Mouse (Mus musculus): ENCODE data around the gene Madcam1.

The Madcam1 gene

DNA sequence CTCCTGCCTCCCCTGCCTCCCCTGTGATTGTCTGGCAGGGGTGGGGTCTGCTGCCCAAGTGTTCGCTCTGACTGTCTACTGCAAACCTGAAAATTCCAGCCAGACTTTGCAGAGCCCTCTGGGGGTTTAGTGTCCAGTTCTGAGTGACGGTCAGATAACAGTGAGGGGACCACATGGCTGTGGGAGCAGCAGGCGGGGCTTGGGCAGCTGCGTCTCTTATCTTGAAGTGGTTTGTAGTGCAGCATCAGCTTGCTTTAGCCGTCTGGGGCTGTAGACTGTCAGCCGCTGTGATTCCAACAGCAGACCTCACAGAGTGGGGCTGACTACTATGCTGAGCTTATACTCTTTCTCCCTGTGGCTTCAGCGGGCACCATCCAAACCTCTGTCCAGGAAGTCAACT, 44.9 kb downstream of the Madcam1 start:
- CTCF ChIA-PET = no interaction called here

DNA sequence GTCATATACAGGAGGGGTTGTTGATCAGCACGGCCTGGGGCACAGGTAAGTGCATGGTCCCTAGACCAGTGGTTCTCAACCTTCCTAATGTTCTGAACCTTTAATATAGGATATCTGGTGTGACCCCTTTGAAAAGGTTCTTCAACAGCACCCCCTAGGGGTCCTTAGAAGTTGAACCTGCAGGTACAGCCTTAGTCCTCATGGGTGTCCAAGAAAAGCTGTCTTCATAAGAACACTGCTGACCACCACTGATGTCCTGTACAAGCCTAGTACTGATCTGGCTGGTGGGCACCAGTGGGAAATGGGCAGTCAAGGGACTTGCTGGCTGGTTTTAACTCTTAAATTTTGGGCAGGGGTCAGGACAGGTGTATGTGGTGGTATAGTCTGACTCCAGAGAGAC, 47.7 kb downstream of the Madcam1 start:
- CTCF ChIA-PET = interaction anchor here (0.6 kb wide), 4 partner anchors 14 to 134 kb away, joined by 4 to 6 read pairs (median 4); no protein-coding TSS in a partner anchor

DNA sequence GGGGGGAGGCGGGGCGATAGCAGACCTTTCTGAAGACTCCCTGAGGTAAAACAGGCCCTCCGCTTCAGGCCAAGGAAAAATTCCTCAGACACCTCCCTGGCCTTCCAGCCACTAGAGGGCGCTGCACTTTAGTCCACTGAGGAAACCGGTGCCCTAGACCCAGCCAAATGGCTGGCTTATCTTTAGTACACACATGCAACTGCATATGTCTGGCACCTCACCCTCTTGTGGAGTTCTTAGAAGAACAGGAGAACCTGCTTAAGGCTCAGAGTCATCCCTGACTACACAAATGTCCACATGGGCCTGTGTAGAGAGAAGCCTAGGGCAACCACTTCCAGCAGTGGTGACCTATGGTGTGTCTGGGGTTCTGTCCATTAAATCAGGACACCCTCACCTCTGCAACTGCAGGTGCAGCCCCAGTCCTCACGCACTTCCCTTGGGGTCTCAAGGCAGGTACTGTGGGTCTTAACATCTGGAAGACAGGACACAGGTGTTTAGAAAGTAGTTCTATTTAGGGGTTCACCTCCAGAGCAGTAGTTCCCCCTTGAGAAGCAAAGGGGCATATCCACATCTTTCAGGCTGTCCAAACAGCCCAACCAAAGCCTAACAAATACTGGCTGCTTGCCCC, 48.3 kb downstream of the Madcam1 start:
- CTCF ChIA-PET = interaction anchor here (0.6 kb wide), 4 partner anchors 15 to 134 kb away, joined by 4 to 6 read pairs (median 4); no protein-coding TSS in a partner anchor

DNA sequence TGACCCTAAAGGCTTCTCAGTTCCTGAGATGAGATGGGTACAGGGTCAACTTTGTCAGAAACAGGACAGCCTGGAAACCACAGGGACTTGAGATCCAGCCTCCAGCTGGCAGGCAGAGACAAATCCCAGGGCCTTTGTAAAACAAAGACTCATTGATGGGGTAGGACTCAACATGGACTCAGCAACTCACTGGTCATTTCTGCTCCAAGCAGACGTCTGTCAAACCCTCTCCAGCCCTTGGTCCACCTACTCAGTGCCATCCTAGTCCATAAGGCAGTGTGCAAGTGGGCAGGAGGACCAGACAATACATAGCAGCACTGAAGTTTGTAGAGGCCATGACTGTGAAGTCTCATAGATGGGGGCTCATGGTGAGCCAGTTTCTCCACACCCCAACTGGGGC, 48.8 kb downstream of the Madcam1 start:
- CTCF ChIA-PET = no interaction called here

DNA sequence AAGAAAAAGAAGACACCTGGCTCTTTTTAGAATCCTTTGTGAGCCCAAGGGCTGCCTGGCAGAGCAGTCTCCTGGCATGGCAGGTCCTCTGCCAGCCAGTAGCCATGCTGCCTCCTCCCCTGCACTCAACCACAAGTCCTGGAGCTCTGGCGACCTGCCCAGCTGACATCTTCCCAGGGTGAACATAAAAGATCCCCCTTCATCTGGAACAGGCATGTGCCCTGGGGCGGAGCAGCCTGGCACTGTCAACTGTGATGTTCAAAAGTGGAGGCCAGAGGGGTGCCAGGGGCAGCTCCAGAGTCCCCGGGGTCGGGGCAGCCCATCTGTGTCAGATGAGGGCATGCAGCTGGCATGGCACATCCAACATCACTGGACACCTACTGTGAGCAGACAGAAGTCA, 50.6 kb downstream of the Madcam1 start:
- CTCF ChIA-PET = interaction anchor here (1.1 kb wide), 1 partner anchor 10 kb away, joined by 3 read pairs; no protein-coding TSS in a partner anchor

DNA sequence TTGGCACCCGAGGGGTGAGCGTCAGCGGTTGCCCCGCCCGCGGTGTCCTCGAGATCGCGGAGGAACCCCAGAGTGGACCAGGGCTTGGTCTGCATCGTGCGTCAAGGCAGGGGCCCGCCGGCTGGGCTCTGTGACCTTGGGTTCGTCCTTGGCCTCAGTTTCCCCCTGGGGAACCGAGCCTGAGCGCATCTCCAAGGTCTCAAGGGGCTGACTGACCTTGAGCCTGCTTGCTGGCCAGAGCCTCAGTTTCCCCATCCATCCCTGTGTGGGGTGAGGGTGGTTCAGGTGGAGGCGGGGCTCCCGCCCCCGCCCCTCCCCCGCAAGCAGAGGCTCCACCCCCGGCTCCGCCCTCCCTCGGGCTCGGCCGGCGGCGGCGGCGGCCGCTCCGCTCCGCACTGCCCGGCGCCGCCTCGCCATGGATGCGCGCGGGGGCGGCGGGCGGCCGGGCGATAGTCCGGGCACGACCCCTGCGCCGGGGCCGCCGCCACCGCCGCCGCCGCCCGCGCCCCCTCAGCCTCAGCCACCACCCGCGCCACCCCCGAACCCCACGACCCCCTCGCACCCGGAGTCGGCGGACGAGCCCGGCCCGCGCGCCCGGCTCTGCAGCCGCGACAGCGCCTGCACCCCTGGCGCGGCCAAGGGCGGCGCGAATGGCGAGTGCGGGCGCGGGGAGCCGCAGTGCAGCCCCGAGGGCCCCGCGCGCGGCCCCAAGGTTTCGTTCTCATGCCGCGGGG, 52.1 kb downstream of the Madcam1 start, which contains the start of gene Hcn2:
Gene Hcn2 (plus strand): TSS at position 381 of the 734 bp plus-strand sequence.
- CTCF ChIA-PET = no interaction called here

DNA sequence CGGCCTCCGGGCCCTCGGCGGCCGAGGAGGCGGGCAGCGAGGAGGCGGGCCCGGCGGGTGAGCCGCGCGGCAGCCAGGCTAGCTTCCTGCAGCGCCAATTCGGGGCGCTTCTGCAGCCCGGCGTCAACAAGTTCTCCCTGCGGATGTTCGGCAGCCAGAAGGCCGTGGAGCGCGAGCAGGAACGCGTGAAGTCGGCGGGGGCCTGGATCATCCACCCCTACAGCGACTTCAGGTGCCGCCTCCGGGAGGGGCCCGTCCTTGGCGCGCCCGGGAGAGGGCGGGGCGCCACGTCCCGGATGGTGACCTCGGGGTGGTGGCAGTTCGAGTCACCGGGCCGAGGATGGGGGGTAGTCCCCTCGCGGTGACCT, 52.6 kb downstream of the Madcam1 start:
- CTCF ChIA-PET = no interaction called here

DNA sequence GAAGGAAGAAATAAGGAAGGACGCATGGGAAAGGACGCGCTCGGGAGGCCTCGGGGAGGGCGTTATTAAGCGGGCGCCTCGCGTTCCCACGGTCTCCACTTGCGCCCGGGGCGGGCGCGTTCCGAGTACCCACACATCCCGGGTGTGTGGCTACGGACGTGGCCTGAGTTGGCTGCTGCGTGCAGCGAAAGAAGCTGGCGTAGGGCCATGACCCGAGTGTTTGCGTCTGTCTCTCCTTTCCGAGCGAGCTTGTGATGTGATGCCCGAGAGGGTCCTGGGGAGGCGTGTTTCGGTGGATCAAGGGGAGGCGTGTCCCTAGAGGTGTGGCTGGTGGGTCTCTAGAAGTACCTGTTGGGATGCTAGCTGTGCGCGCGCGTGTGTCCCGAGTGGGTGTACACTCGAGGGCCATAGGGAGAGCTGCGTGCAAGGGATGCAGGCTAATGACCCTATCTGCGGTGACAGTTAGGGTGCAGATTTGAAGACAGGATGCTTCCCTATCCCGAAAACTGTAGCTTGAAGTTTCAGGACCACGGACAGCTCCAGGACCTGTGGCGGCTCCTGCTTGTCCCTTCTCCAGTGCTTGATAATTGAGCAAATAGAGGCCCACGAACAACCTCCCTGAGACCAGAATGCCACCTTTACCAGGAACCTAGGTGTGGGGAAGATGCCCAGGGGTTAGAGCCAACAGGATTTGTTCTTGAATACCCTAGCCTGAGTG, 53.4 kb downstream of the Madcam1 start:
- CTCF ChIA-PET = interaction anchor here (0.5 kb wide), 1 partner anchor 50 kb away, joined by 4 read pairs; no protein-coding TSS in a partner anchor
